Mouse (Mus musculus): ENCODE data around the gene Nbas. TPM values are rescaled to one million over a fixed set of nuclear protein-coding genes. Genes with fewer than 3 reads are reported as not detected.

Gene Nbas
- polyA plus RNA-seq, 2 experiments: 18.9 to 21.1 TPM

GRCm38 (mm10) chr12:13589021-13589420 lies 320.1 kb downstream of the Nbas start:
- 94% methylated on average over 5 of the region's 5 CpGs for WGBS
- H3K9ac ChIP-seq (ENCODE audit: low read depth, low read length, severe bottlenecking): no peak overlapping the region
- DNase-seq (ENCODE audit: low spot score) (no peak), ATAC-seq (ENCODE audit: low FRiP score, low read depth) (no peak)
- no peaks in the 10 kb centered on the region for H3K9me3 ChIP-seq (ENCODE audit: control insufficient read depth, low read length)
- H3K4me3 ChIP-seq (replicated peaks; ENCODE audit: low read length): no peak overlapping the region
- no peaks in the 10 kb centered on the region for H3K27me3 ChIP-seq (ENCODE audit: control insufficient read depth, insufficient read depth, low read length)
- H3K27ac ChIP-seq (replicated peaks; ENCODE audit: low read depth, low read length): no peak overlapping the region
- no peak overlapping the region for H3K4me2 ChIP-seq (replicated peaks; ENCODE audit: low read depth, low read length, severe bottlenecking)
- TF ChIP-seq POLR2A (IDR thresholded peaks at IDR 0.05; ENCODE audit: borderline replicate concordance, extremely low read depth, insufficient read depth, insufficient read length): no peak
- H3K36me3 ChIP-seq (ENCODE audit: control insufficient read depth, insufficient read depth, low read length): no peaks in the 10 kb centered on the region
- H3K4me1 ChIP-seq (ENCODE audit: control insufficient read depth, insufficient read depth, low read length): no peaks in the 10 kb centered on the region

- Histone ChIP-seq H3K27ac (replicated peaks; ENCODE audit: low read depth, low read length) (no peak overlapping the region), H3K4me2 (replicated peaks; ENCODE audit: low read depth, low read length, severe bottlenecking) (no peak overlapping the region), H3K9me3 (ENCODE audit: control insufficient read depth, low read length) (no peaks in the 10 kb centered on the region), H3K4me3 (replicated peaks; ENCODE audit: low read length) (no peak overlapping the region), H3K4me1 (ENCODE audit: control insufficient read depth, insufficient read depth, low read length) (peaks cover 9% of the 10 kb centered on the region), H3K9ac (ENCODE audit: low read depth, low read length, severe bottlenecking) (no peak overlapping the region), H3K36me3 (ENCODE audit: control insufficient read depth, insufficient read depth, low read length) (no peaks in the 10 kb centered on the region), H3K27me3 (ENCODE audit: control insufficient read depth, insufficient read depth, low read length) (no peaks in the 10 kb centered on the region)
- no peak for TF ChIP-seq POLR2A (IDR thresholded peaks at IDR 0.05; ENCODE audit: borderline replicate concordance, extremely low read depth, insufficient read depth, insufficient read length)
- 71% methylated on average over 9 of the region's 9 CpGs for WGBS
- ATAC-seq (ENCODE audit: low FRiP score, low read depth) (peak; percentile 47; the same call in 1 of the 2 replicates), DNase-seq (ENCODE audit: low spot score) (peak; percentile 35)
These were observed 326.0 kb downstream of the Nbas start for GRCm38 (mm10) chr12:13594746-13595469.

GRCm38 (mm10) chr12:13597026-13597425 lies 328.1 kb downstream of the Nbas start:
- WGBS: 97% methylated on average over 2 of the region's 2 CpGs
- H3K9me3 ChIP-seq (ENCODE audit: control insufficient read depth, low read length): no peaks in the 10 kb centered on the region
- ATAC-seq (ENCODE audit: low FRiP score, low read depth) (no peak), DNase-seq (ENCODE audit: low spot score) (no peak)
- no peak overlapping the region for H3K9ac ChIP-seq (ENCODE audit: low read depth, low read length, severe bottlenecking)
- no peak overlapping the region for H3K27ac ChIP-seq (replicated peaks; ENCODE audit: low read depth, low read length)
- no peak overlapping the region for H3K4me3 ChIP-seq (replicated peaks; ENCODE audit: low read length)
- TF ChIP-seq POLR2A (IDR thresholded peaks at IDR 0.05; ENCODE audit: borderline replicate concordance, extremely low read depth, insufficient read depth, insufficient read length): no peak
- no peaks in the 10 kb centered on the region for H3K27me3 ChIP-seq (ENCODE audit: control insufficient read depth, insufficient read depth, low read length)
- H3K36me3 ChIP-seq (ENCODE audit: control insufficient read depth, insufficient read depth, low read length): no peaks in the 10 kb centered on the region
- H3K4me2 ChIP-seq (replicated peaks; ENCODE audit: low read depth, low read length, severe bottlenecking): no peak overlapping the region
- peaks cover 9% of the 10 kb centered on the region for H3K4me1 ChIP-seq (ENCODE audit: control insufficient read depth, insufficient read depth, low read length)

GRCm38 (mm10) chr12:13598545-13598944 lies 329.6 kb downstream of the Nbas start:
- peaks cover 9% of the 10 kb centered on the region for H3K4me1 ChIP-seq (ENCODE audit: control insufficient read depth, insufficient read depth, low read length)
- no peak for TF ChIP-seq POLR2A (IDR thresholded peaks at IDR 0.05; ENCODE audit: borderline replicate concordance, extremely low read depth, insufficient read depth, insufficient read length)
- H3K27ac ChIP-seq (replicated peaks; ENCODE audit: low read depth, low read length): 0 out of 2 replicates have a peak overlapping the region, but pooled peaks have one; percentile 8
- no peaks in the 10 kb centered on the region for H3K9me3 ChIP-seq (ENCODE audit: control insufficient read depth, low read length)
- DNase-seq (ENCODE audit: low spot score) (peak; percentile 67), ATAC-seq (ENCODE audit: low FRiP score, low read depth) (peak; percentile 64)
- no peak overlapping the region for H3K9ac ChIP-seq (ENCODE audit: low read depth, low read length, severe bottlenecking)
- H3K27me3 ChIP-seq (ENCODE audit: control insufficient read depth, insufficient read depth, low read length): no peaks in the 10 kb centered on the region
- no peaks in the 10 kb centered on the region for H3K36me3 ChIP-seq (ENCODE audit: control insufficient read depth, insufficient read depth, low read length)
- no peak overlapping the region for H3K4me3 ChIP-seq (replicated peaks; ENCODE audit: low read length)
- WGBS: 16% methylated on average over 4 of the region's 4 CpGs
- no peak overlapping the region for H3K4me2 ChIP-seq (replicated peaks; ENCODE audit: low read depth, low read length, severe bottlenecking)

- H3K4me3 ChIP-seq (replicated peaks; ENCODE audit: low read length): no peak overlapping the region
- no peaks in the 10 kb centered on the region for H3K27me3 ChIP-seq (ENCODE audit: control insufficient read depth, insufficient read depth, low read length)
- H3K9me3 ChIP-seq (ENCODE audit: control insufficient read depth, low read length): no peaks in the 10 kb centered on the region
- ATAC-seq (ENCODE audit: low FRiP score, low read depth): no peak
- no peak for TF ChIP-seq POLR2A (IDR thresholded peaks at IDR 0.05; ENCODE audit: borderline replicate concordance, extremely low read depth, insufficient read depth, insufficient read length)
- peak; percentile 55 for DNase-seq (ENCODE audit: low spot score)
- H3K36me3 ChIP-seq (ENCODE audit: control insufficient read depth, insufficient read depth, low read length): no peaks in the 10 kb centered on the region
- H3K4me2 ChIP-seq (replicated peaks; ENCODE audit: low read depth, low read length, severe bottlenecking): no peak overlapping the region
- peaks cover 9% of the 10 kb centered on the region for H3K4me1 ChIP-seq (ENCODE audit: control insufficient read depth, insufficient read depth, low read length)
- H3K27ac ChIP-seq (replicated peaks; ENCODE audit: low read depth, low read length): no peak overlapping the region
- no peak overlapping the region for H3K9ac ChIP-seq (ENCODE audit: low read depth, low read length, severe bottlenecking)
These were observed 333.5 kb downstream of the Nbas start for GRCm38 (mm10) chr12:13602414-13602813.
